ENCODE assay signal across 12 mouse cellular contexts in the genomic region with DNA sequence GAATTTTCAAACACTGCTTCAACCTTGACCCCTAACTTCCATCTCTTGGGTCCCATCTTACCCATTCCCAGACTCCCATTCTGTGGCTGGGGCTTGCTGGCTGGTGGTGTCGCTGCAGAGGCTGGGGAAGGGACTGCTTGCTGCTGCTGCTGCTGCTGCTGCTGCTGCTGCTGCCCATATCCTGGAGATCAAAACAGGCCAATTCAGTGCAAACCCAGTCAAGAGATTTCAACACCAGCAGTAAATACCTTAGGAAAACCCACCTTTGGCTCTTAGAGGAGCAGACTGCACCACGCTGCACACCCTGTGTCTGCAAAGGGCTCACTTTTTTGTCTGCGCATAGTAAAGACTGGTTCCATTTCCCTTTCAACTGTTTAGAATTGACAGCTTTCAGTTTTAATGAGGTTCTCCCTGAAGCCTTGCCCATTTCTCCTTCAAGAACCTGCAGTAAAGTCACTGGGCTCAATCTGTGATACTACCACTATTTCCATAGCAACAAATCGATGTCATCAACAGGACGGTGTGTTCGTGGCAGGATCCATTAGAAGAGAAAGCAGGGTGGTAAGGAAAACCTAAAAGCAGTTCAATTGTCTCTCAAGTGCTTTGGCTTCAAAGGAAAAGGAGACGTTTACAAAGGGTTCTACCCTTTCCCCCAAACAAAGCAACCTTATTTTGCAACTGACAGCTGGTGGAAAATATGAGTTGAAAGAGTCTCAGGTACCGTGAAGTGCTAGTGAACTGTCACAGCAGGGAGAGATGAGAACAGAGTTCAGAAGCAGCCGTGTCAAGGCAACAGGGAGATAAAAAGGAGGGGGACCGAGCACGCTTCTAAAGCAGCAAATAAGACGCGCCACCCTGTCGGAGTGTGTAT. TPM values are rescaled to one million over a fixed set of nuclear protein-coding genes. Genes with fewer than 3 reads are reported as not detected.
DNase-seq lines count a peak whose midpoint lies in the region; ATAC-seq lines count a peak whose summit lies in the region.
"Had no signal": no experiment of that assay in that cellular context is flagged by ENCODE, and none has a peak within 500 bp of the region (broad histone marks: within the 10 kb centered on the region; RNA-seq: fewer than 3 reads in every experiment).

No protein-coding gene starts in this region.

- intact Hi-C loops in left cerebral cortex, postnatal 36 days (cut with DNase I), result no loop called here

- no peak for DNase-seq in hindbrain, embryonic 14.5 days (ENCODE audit: low spot score)
- peak; percentile 91 for DNase-seq in CD4-positive helper T cell, adult 2 months (ENCODE audit: low read depth, low spot score)
- peak; percentile 39 for DNase-seq in ZHBTc4 (ENCODE audit: low read depth, low spot score)
- DNase-seq in left cerebral cortex, postnatal 36 days (ENCODE audit: low spot score in 2 of 2), result no peak
- DNase-seq in adrenal gland, adult 8-10 months, result no peak
- no peak for DNase-seq in gastrocnemius, adult 18-20 months (ENCODE audit: low spot score)
- DNase-seq: cerebellum, adult 18-20 months; heart, postnatal 10 days had no signal

- H3K9ac ChIP-seq in hindbrain, embryonic 14.5 days, result no peak overlapping the region; the same call in 1 of the 2 replicates
- H3K9ac ChIP-seq in hindbrain, embryonic 12.5 days, result no peak overlapping the region
- no peak overlapping the region for H3K9ac ChIP-seq in midbrain, embryonic 16.5 days (ENCODE audit: low read depth, low read length)
- H3K9ac ChIP-seq: embryonic facial prominence, embryonic 12.5 days; limb, embryonic 13.5 days had no signal

- peaks cover 13% of the 10 kb centered on the region; the same call in 1 of the 2 replicates for H3K4me1 ChIP-seq in hindbrain, embryonic 14.5 days (replicated peaks; ENCODE audit: control insufficient read depth, insufficient read depth, low read length)
- peaks cover 7% of the 10 kb centered on the region; the same call in 1 of the 2 replicates for H3K4me1 ChIP-seq in hindbrain, embryonic 12.5 days
- H3K4me1 ChIP-seq in midbrain, embryonic 16.5 days (ENCODE audit: control insufficient read depth, insufficient read depth, low read length), result peaks cover 16% of the 10 kb centered on the region
- H3K4me1 ChIP-seq: limb, embryonic 13.5 days had no signal

- ATAC-seq in hindbrain, embryonic 14.5 days (ENCODE audit: low FRiP score), result no peak
- ATAC-seq in hindbrain, embryonic 12.5 days (ENCODE audit: low FRiP score), result no peak
- ATAC-seq in midbrain, embryonic 16.5 days, result peak; percentile 71

- no peak overlapping the region for H3K4me2 ChIP-seq in hindbrain, embryonic 14.5 days (replicated peaks)
- H3K4me2 ChIP-seq in hindbrain, embryonic 12.5 days (replicated peaks), result no peak overlapping the region
- peak overlapping the region; percentile 40 for H3K4me2 ChIP-seq in midbrain, embryonic 16.5 days (ENCODE audit: low read length)
- H3K4me2 ChIP-seq: embryonic facial prominence, embryonic 12.5 days; limb, embryonic 13.5 days had no signal

- no peaks in the 10 kb centered on the region for H3K9me3 ChIP-seq in hindbrain, embryonic 14.5 days (ENCODE audit: control insufficient read depth, low read length)
- no peaks in the 10 kb centered on the region for H3K9me3 ChIP-seq in hindbrain, embryonic 12.5 days (replicated peaks)
- H3K9me3 ChIP-seq in midbrain, embryonic 16.5 days (replicated peaks; ENCODE audit: control insufficient read depth, low read length, poor library complexity, severe bottlenecking), result no peaks in the 10 kb centered on the region
- H3K9me3 ChIP-seq: embryonic facial prominence, embryonic 12.5 days; limb, embryonic 13.5 days had no signal

- peak overlapping the region; percentile 33 for H3K27ac ChIP-seq in hindbrain, embryonic 14.5 days
- no peak overlapping the region for H3K27ac ChIP-seq in hindbrain, embryonic 12.5 days
- H3K27ac ChIP-seq in midbrain, embryonic 16.5 days (ENCODE audit: low read length), result peak overlapping the region; percentile 74
- H3K27ac ChIP-seq: embryonic facial prominence, embryonic 12.5 days; limb, embryonic 13.5 days had no signal

- H3K4me3 ChIP-seq in hindbrain, embryonic 14.5 days (replicated peaks; ENCODE audit: low read length), result no peak overlapping the region
- H3K4me3 ChIP-seq in hindbrain, embryonic 12.5 days, result no peak overlapping the region
- H3K4me3 ChIP-seq in midbrain, embryonic 16.5 days (ENCODE audit: low read depth, low read length), result no peak overlapping the region; the same call in 1 of the 2 replicates
- H3K4me3 ChIP-seq: embryonic facial prominence, embryonic 12.5 days; limb, embryonic 13.5 days had no signal

- no peaks in the 10 kb centered on the region for H3K27me3 ChIP-seq in hindbrain, embryonic 14.5 days (ENCODE audit: control insufficient read depth, insufficient read depth, low read length)
- no peaks in the 10 kb centered on the region for H3K27me3 ChIP-seq in hindbrain, embryonic 12.5 days
- H3K27me3 ChIP-seq in midbrain, embryonic 16.5 days (ENCODE audit: control insufficient read depth, insufficient read depth, low read depth, low read length), result no peaks in the 10 kb centered on the region
- H3K27me3 ChIP-seq: embryonic facial prominence, embryonic 12.5 days; limb, embryonic 13.5 days had no signal

- WGBS in hindbrain, embryonic 14.5 days, result 60% methylated on average over 14 of the region's 14 CpGs
- 66% methylated on average over 14 of the region's 14 CpGs for WGBS in hindbrain, embryonic 12.5 days
- WGBS in midbrain, embryonic 16.5 days, result 37% methylated on average over 14 of the region's 14 CpGs

- H3K36me3 ChIP-seq in hindbrain, embryonic 14.5 days (replicated peaks; ENCODE audit: control insufficient read depth, insufficient read depth), result peaks cover 28% of the 10 kb centered on the region
- peaks cover 21% of the 10 kb centered on the region for H3K36me3 ChIP-seq in hindbrain, embryonic 12.5 days
- H3K36me3 ChIP-seq in midbrain, embryonic 16.5 days (ENCODE audit: control insufficient read depth, insufficient read depth, low read length), result no peaks in the 10 kb centered on the region

RNA-seq across cellular contexts. Expression of a gene that starts 29.5 kb away (rescaled TPM):
- polyA plus RNA-seq in hindbrain, embryonic 14.5 days (2014; fragmentation: Nextera tagmentation; extraction: Ambion mirVana), result 48.0 and 51.1 TPM in 2 replicates
- 96.9 and 99.5 TPM in 2 replicates for polyA plus RNA-seq in hindbrain, embryonic 12.5 days (2016; fragmentation: Nextera tagmentation; extraction: Ambion mirVana)
- 50.6 and 50.7 TPM in 2 replicates for polyA plus RNA-seq in midbrain, embryonic 16.5 days (2015; fragmentation: Nextera tagmentation; extraction: Ambion mirVana)
- 10 to 100 TPM; 44.0 to 47.1 TPM for total RNA-seq in left cerebral cortex, postnatal 36 days (2021)
- total RNA-seq in adrenal gland, adult 8-10 months (2022), result 10 to 100 TPM; 50.9 to 72.8 (median 62.3) TPM
- 10 to 100 TPM; 62.8 to 73.1 TPM for total RNA-seq in gastrocnemius, adult 18-20 months (2021)

RNA-seq across cellular contexts. Expression of a gene that starts 29.6 kb away (rescaled TPM):
- 12.0 and 13.2 TPM in 2 replicates for polyA plus RNA-seq in hindbrain, embryonic 14.5 days (2014; fragmentation: Nextera tagmentation; extraction: Ambion mirVana)
- polyA plus RNA-seq in hindbrain, embryonic 12.5 days (2016; fragmentation: Nextera tagmentation; extraction: Ambion mirVana), result 13.4 and 17.3 TPM in 2 replicates
- 17.3 TPM in 2 replicates for polyA plus RNA-seq in midbrain, embryonic 16.5 days (2015; fragmentation: Nextera tagmentation; extraction: Ambion mirVana)
- 10 to 100 TPM; 13.2 to 16.4 TPM for total RNA-seq in left cerebral cortex, postnatal 36 days (2021)
- total RNA-seq in adrenal gland, adult 8-10 months (2022), result 10 to 100 TPM; 10.2 to 23.6 (median 14.8) TPM
- total RNA-seq in gastrocnemius, adult 18-20 months (2021), result 1 to 10 TPM; 4.5 to 4.9 TPM

Comparison
In these comparisons a context has a peak if more than half of its experiments do, and no peak if none do; other contexts are left out.
1. DNase-seq: peak in CD4-positive helper T cell, adult 2 months (single experiment) and ZHBTc4 (single experiment); none in hindbrain, embryonic 14.5 days (single experiment), left cerebral cortex, postnatal 36 days (0 of 2), adrenal gland, adult 8-10 months (single experiment) and gastrocnemius, adult 18-20 months (single experiment).